Mouse (Mus musculus): ENCODE data around the gene Cyp3a13.
"Not testable (repeated sequence)": the region's sequence is repeated elsewhere in the genome, so short reads cannot be mapped to it uniquely, and the experiment has no call there.

Cyp3a13 gene

DNA sequence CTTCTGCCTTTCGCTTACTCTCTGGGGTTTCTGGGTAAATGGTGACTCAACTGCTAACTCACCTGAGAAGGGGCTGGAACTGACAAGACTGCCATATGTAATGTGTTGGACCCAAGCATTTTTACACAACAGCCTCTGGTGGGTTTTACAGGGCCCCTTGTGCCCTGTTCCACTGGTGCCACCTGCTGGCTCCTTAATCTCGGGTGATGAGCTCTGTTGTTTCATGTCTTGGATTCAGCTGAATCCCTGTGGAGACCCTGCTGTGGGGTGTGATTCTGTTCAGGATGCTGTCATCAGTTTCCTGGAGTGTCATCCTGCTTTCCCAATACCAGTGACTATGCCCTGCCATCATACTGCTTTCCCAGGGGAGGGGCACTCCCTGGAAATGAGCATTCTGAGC is 43.6 kb downstream of the Cyp3a13 start:
- in situ Hi-C loops (cut with MboI; ENCODE audit: unreplicated experiment in 2 of 2), result loop anchor here (5.0 to 25.0 kb wide), 4 partner anchors 86 to 784 kb away; no protein-coding TSS in a partner anchor

DNA sequence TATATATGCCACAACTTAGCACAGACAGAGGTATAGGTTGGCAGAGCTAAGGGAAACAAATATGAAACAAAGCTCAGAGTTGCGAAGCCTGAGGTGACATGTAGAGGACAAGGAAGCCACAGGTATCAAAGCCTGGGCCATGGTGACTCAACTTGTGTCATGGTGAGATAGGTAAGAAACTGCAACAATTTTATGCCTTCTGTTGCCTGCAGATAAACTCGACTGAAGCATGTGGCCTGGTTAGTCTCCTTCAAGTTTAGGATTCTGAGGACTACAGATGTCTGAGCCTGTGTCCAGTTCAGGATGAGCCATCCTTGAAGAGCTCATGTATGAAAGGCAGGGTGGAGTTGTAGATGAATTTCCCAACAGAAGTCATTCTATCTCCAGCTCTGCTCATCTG is 46.4 kb downstream of the Cyp3a13 start:
- in situ Hi-C loops (cut with MboI; ENCODE audit: unreplicated experiment in 2 of 2), result loop anchor here (5.0 to 25.0 kb wide), 4 partner anchors 83 to 787 kb away; no protein-coding TSS in a partner anchor

DNA sequence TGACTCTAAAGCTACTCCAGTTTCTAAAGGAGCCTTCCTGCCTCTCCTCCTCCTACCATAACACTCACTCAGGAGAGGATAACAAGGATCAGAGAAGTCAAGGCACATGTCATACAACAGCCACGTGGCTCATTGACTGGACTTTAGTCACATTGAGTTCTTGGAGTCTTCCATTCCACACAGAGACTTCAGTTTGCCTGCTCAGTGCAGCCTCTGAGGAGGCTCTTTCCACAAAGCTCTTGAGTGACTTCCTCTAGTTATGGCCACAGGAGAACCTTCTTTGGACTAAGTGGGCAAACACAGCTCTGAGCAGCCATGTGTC is 49.1 kb downstream of the Cyp3a13 start:
- in situ Hi-C loops (cut with MboI; ENCODE audit: unreplicated experiment in 2 of 2), result loop anchor here in 1 of 2 experiments (10.0 kb wide), 1 partner anchor 218 kb away; no protein-coding TSS in a partner anchor

DNA sequence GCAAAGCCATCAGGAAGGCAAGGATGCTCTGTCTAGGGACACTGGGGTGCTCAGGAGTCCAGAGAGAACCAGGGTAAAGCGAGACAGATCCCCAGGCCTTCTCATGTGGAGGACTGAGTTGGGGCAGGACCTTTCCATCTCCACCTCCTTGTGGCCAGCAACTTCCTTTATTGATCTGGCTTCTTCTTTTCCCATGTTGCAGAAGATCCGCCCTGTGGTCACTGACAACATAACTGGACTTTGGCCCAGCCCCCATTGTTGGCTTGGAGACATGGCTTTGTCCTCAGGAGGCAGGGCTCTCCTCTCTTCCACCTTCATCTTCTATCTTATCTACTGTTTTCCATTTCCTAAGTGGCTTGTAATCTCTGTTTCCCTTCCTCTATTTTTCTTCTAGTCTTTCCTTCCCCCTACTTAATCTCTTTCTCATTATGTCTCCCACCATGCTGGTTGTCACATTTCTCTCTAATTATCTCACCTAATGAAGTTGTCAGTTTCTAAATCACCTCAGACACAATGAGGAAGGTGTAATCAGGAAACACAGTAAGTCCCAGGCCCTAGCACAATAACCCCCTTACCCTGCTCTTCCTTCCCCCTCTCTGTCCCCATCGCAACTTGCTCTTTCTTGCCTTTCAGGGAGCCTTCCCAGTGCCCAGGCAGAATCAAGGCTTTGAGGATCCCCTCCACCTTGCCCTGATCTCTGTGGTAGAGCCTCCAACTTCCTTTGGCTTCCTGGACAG is 49.6 kb downstream of the Cyp3a13 start, which contains the start of gene Pilrb2:
Gene Pilrb2, minus strand, starts transcription at position 172 of the 737 bp plus-strand sequence.
- in situ Hi-C loops (cut with MboI; ENCODE audit: unreplicated experiment in 2 of 2), result loop anchor here in 1 of 2 experiments (10.0 kb wide), 1 partner anchor 217 kb away; no protein-coding TSS in a partner anchor

DNA sequence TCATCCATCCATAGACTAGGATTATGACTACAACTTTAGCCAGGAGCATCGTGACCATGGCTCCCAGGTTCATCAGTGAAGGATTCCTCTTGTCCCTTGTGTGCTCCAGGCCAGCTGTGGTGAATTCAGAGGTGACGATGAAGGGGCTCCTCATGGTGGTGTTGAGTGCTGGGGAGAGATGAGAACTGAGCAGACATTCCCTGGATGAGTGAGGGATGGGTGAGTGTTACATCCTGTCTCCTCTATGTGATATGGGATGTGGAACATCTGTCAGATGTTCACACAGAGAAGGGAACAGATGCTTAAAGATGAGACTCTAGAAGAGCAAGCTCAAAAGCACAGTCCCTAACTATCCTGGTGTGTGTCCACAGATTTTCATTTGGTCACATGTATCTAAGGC is 52.8 kb downstream of the Cyp3a13 start:
- in situ Hi-C loops (cut with MboI; ENCODE audit: unreplicated experiment in 2 of 2), result not testable (repeated sequence)

DNA sequence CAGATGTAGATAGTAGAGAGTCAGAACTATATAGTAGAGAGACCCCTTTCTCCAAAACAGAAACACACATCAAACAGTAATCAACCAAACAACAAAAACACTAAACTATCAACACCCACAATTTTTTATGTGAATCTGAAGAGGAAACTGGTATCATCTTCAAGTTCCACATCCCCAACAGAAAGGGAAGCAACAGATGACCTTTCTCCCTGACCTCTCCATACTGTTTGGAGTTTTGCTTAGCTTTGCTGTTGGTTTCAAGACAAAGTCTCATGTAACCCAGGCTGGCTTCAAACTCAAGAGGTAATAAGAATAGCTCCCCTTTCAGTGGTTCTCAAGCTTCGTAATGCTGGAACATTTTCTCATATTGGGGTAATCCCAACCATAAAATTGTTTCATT is 57.4 kb downstream of the Cyp3a13 start:
- in situ Hi-C loops (cut with MboI; ENCODE audit: unreplicated experiment in 2 of 2), result not testable (repeated sequence)

DNA sequence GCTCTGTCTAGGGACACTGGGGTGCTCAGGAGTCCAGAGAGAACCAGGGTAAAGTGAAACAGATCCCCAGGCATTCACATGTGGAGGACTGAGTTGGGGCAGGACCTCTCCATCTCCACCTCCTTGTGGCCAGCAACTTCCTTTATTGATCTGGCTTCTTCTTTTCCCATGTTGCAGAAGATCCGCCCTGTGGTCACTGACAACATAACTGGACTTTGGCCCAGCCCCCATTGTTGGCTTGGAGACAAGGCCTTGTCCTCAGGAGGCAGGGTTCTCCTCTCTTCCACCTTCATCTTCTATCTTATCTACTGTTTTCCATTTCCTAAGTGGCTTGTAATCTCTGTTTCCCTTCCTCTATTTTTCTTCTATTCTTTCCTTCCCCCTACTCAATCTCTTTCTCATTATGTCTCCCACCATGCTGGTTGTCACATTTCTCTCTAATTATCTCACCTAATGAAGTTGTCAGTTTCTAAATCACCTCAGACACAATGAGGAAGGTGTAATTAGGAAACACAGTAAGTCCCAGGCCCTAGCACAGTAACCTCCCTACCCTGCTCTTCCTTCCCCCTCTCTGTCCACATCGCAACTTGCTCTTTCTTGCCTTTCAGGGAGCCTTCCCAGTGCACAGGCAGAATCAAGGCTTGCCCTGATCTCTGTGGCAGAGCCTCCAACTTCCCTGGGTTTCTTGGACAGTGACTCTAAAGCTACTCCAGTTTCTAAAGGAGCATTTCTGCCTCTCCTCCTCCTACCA is 63.3 kb downstream of the Cyp3a13 start, which contains the start of gene Pilrb1:
Gene Pilrb1, minus strand, starts transcription at position 147 of the 751 bp plus-strand sequence.
- in situ Hi-C loops (cut with MboI; ENCODE audit: unreplicated experiment in 2 of 2), result not testable (repeated sequence)

DNA sequence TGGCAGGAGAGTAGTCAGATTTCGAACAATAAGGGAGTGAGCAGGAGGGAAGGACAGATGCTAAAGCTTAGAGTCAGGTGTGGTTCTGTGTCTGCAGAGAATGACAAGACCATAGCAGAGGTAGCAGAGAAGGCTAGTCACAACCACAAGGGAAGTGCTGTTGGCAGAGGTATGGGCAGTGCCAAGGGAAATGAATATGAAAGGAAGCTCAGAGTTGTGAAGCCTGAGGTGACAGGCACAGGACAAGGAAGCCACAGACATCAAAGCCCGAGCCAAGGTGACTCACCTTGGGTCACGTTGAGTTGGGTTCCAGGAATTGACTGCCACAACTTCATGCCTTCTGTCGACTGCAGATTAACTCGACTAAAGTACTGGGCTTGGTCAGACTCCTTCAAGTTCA is 64.5 kb downstream of the Cyp3a13 start:
- in situ Hi-C loops (cut with MboI; ENCODE audit: unreplicated experiment in 2 of 2), result not testable (repeated sequence)

DNA sequence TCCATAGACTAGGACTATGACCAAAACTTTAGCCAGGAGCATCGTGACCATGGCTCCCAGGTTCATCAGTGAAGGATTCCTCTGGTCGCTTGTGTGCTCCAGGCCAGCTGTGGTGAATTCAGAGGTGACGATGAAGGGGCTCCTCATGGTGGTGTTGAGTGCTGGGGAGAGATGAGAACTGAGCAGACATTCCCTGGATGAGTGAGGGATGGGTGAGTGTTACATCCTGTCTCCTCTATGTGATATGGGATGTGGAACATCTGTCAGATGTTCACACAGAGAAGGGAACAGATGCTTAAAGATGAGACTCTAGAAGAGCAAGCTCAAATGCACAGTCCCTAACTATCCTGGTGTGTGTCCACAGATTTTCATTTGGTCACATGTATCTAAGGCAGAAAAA is 66.5 kb downstream of the Cyp3a13 start:
- in situ Hi-C loops (cut with MboI; ENCODE audit: unreplicated experiment in 2 of 2), result not testable (repeated sequence)

DNA sequence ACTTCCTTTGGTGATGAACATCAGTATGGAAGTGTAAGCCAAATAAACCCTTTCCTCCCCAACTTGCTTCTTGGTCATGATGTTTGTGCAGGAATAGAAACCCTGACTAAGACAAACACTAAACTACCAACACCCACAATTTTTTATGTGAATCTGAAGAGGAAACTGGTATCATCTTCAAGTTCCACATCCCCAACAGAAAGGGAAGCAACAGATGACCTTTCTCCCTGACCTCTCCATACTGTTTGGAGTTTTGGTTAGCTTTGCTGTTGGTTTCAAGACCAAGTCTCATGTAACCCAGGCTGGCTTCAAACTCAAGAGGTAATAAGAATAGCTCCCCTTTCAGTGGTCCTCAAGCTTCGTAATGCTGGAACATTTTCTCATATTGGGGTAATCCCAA is 71.1 kb downstream of the Cyp3a13 start:
- in situ Hi-C loops (cut with MboI; ENCODE audit: unreplicated experiment in 2 of 2), result not testable (repeated sequence)
